Mouse (Mus musculus): ENCODE data around the gene Rnf2. TPM values are rescaled to one million over a fixed set of nuclear protein-coding genes. Genes with fewer than 3 reads are reported as not detected.

Rnf2 gene
- polyA plus RNA-seq, 1 experiment from 2014 or later = 59.2 TPM

DNA sequence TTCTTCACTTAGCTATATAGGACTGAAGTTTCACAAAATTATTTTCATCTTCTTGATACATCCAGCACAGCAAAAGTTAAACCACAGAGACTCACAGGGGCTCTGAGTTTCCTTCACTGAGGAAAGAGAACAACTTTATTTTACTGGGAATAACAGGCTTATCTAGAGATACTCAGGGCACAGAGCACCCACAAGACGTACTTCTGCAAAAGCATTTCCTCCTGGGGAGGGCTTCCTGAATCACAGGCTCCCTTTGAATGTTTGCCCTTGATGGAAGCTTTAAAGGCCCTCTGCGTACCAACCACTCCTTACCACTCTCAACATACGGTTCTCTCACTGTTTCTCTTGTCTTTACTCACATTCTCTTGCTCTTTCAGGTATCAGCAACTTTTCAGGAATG is 78.6 kb downstream of the Rnf2 start:
- Histone ChIP-seq H3K9ac (ENCODE audit: low read depth, low read length) (no peak overlapping the region), H3K36me3 (ENCODE audit: control insufficient read depth, insufficient read depth, low read length) (0 out of 2 replicates have a peak, but pooled peaks cover 4% of the 10 kb centered on the region), H3K4me2 (ENCODE audit: low read depth, low read length) (no peak overlapping the region), H3K4me1 (ENCODE audit: control insufficient read depth, insufficient read depth, low read length) (peaks cover 2% of the 10 kb centered on the region; the same call in 1 of the 2 replicates), H3K4me3 (ENCODE audit: low read length) (no peak overlapping the region), H3K9me3 (ENCODE audit: control insufficient read depth, low read length) (no peaks in the 10 kb centered on the region), H3K27ac (ENCODE audit: low read length) (no peak overlapping the region), H3K27me3 (replicated peaks; ENCODE audit: control insufficient read depth, insufficient read depth, low read length) (no peaks in the 10 kb centered on the region)
- WGBS = 62% methylated on average over 3 of the region's 3 CpGs
- ATAC-seq = no peak

DNA sequence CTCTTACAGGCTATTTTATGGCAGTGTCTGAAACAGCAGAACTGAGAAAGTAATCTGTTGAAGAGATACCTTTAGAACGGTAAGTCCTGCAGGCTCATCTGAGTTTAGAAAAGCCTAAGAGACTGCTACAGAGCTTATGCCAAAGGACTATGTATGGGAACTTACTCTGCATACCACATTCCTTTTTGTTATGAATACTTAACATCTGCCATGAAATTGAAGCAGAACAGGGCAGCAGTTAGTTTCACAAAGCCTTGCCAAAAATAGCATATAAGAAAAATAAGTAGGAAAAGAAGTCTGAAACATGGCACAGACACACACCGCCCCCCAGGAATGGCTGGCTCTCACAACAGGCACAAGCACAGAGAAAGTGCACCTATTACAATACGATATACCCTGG is 90.9 kb downstream of the Rnf2 start:
- Histone ChIP-seq H3K27ac (ENCODE audit: low read length) (no peak overlapping the region), H3K9me3 (ENCODE audit: control insufficient read depth, low read length) (no peaks in the 10 kb centered on the region), H3K4me1 (ENCODE audit: control insufficient read depth, insufficient read depth, low read length) (no peaks in the 10 kb centered on the region), H3K27me3 (replicated peaks; ENCODE audit: control insufficient read depth, insufficient read depth, low read length) (no peaks in the 10 kb centered on the region), H3K4me2 (ENCODE audit: low read depth, low read length) (no peak overlapping the region), H3K4me3 (ENCODE audit: low read length) (no peak overlapping the region), H3K9ac (ENCODE audit: low read depth, low read length) (no peak overlapping the region), H3K36me3 (ENCODE audit: control insufficient read depth, insufficient read depth, low read length) (peaks cover 2% of the 10 kb centered on the region; the same call in 1 of the 2 replicates)
- 73% methylated on average over 3 of the region's 3 CpGs for WGBS
- no peak for ATAC-seq

Small RNA genes within 50 kb of the gene (microRNA-seq; reads per million reads assigned to microRNA genes)
- not detected for gene Mir7682

Other genes starting within 250 kb of the Rnf2 start
- 331 and 345 TPM in 2 replicates for gene Ivns1abp, start 156.5 kb downstream of the Rnf2 start, polyA plus RNA-seq (2015; fragmentation: Nextera tagmentation; extraction: Ambion mirVana)
- 30.9 and 31.9 TPM in 2 replicates for gene Swt1, start 72.5 kb downstream of the Rnf2 start, polyA plus RNA-seq (2015; fragmentation: Nextera tagmentation; extraction: Ambion mirVana)
- 35.7 and 37.2 TPM in 2 replicates for gene Trmt1l, start 72.4 kb downstream of the Rnf2 start, polyA plus RNA-seq (2015; fragmentation: Nextera tagmentation; extraction: Ambion mirVana)
- gene Fam129a, start 70.2 kb upstream of the Rnf2 start, polyA plus RNA-seq (2015; fragmentation: Nextera tagmentation; extraction: Ambion mirVana) = 10.7 and 11.0 TPM in 2 replicates